Mouse (Mus musculus) E14TG2a.4 (cell line): ENCODE data around the gene Elobl.

Experiments used
- H3K27me3 ChIP-seq: 2 replicates; pipeline ENCODE4 v1.6.1; 2014; ENCODE audit warnings: low read length, control low read depth; ENCODE audit not compliant: insufficient read depth
- H3K36me3 ChIP-seq: 2 replicates; pipeline ENCODE4 v1.6.1; 2014; ENCODE audit warnings: low read length, control low read depth; ENCODE audit not compliant: insufficient read depth
- H3K4me1 ChIP-seq: replicated peaks from 2 replicates; pipeline ENCODE4 v1.6.1; 2014; ENCODE audit warnings: low read depth, low read length, control low read depth
- H3K4me3 ChIP-seq: replicated peaks from 2 replicates; pipeline ENCODE4 v1.5.1; 2014; ENCODE audit warnings: mild to moderate bottlenecking, low read length
- H3K9me3 ChIP-seq: 2 replicates; pipeline ENCODE4 v1.6.1; 2014; ENCODE audit warnings: low read length, control low read depth
- CTCF ChIP-seq: conservative IDR thresholded peaks from 2 replicates; pipeline ENCODE4 v1.5.1; 2014; ENCODE audit warnings: low read length
- NANOG ChIP-seq: IDR thresholded peaks from 2 replicates; pipeline ENCODE4 v1.6.1; 2014; ENCODE audit warnings: borderline replicate concordance, low read length, mixed read lengths
- POU5F1 ChIP-seq: IDR thresholded peaks from 2 replicates; pipeline ENCODE4 v1.6.1; 2014; ENCODE audit warnings: low read length, borderline replicate concordance

Elobl gene

GRCm38 (mm10) chr11:88995616-88996015, 28.9 kb upstream of the Elobl start:
- H3K4me3 ChIP-seq: peak overlapping the region; percentile 60
- H3K27me3 ChIP-seq: no peaks in the 10 kb centered on the region
- no peaks in the 10 kb centered on the region for H3K9me3 ChIP-seq
- peaks cover 67% of the 10 kb centered on the region for H3K4me1 ChIP-seq
- TF ChIP-seq POU5F1 (no peak), CTCF (no peak), NANOG (no peak)
- peaks cover 14% of the 10 kb centered on the region for H3K36me3 ChIP-seq

- TF ChIP-seq POU5F1 (no peak), CTCF (no peak), NANOG (no peak)
- peaks cover 65% of the 10 kb centered on the region for H3K4me1 ChIP-seq
- H3K36me3 ChIP-seq: peaks cover 11% of the 10 kb centered on the region
- no peaks in the 10 kb centered on the region for H3K27me3 ChIP-seq
- peak overlapping the region; percentile 21; the same call in 1 of the 2 replicates for H3K4me3 ChIP-seq
- no peaks in the 10 kb centered on the region for H3K9me3 ChIP-seq
Measured at GRCm38 (mm10) chr11:88994492-88994891, 27.8 kb upstream of the Elobl start.

GRCm38 (mm10) chr11:88993625-88994024, 26.9 kb upstream of the Elobl start:
- Histone ChIP-seq H3K27me3 (no peaks in the 10 kb centered on the region), H3K9me3 (no peaks in the 10 kb centered on the region), H3K4me1 (peaks cover 61% of the 10 kb centered on the region), H3K36me3 (peaks cover 17% of the 10 kb centered on the region), H3K4me3 (peak overlapping the region; percentile 21; the same call in 1 of the 2 replicates)
- TF ChIP-seq POU5F1 (no peak), NANOG (peak; percentile 76), CTCF (peak; percentile 37)

- Histone ChIP-seq H3K9me3 (no peaks in the 10 kb centered on the region), H3K4me1 (peaks cover 57% of the 10 kb centered on the region), H3K4me3 (no peak overlapping the region), H3K36me3 (peaks cover 21% of the 10 kb centered on the region), H3K27me3 (no peaks in the 10 kb centered on the region)
- TF ChIP-seq POU5F1: no peak
Measured at GRCm38 (mm10) chr11:88993186-88993585, 26.5 kb upstream of the Elobl start.

GRCm38 (mm10) chr11:88989530-88989929, 22.8 kb upstream of the Elobl start:
- H3K36me3 ChIP-seq: peaks cover 51% of the 10 kb centered on the region
- H3K4me3 ChIP-seq: no peak overlapping the region
- H3K27me3 ChIP-seq: no peaks in the 10 kb centered on the region
- H3K4me1 ChIP-seq: peaks cover 52% of the 10 kb centered on the region
- no peaks in the 10 kb centered on the region for H3K9me3 ChIP-seq
- TF ChIP-seq CTCF: no peak
- TF ChIP-seq POU5F1: no peak
- no peak for TF ChIP-seq NANOG

- peaks cover 50% of the 10 kb centered on the region for H3K4me1 ChIP-seq
- no peaks in the 10 kb centered on the region for H3K9me3 ChIP-seq
- no peak overlapping the region for H3K4me3 ChIP-seq
- TF ChIP-seq POU5F1: no peak
- no peak for TF ChIP-seq NANOG
- no peak for TF ChIP-seq CTCF
- H3K36me3 ChIP-seq: peaks cover 56% of the 10 kb centered on the region
- H3K27me3 ChIP-seq: no peaks in the 10 kb centered on the region
Measured at GRCm38 (mm10) chr11:88988956-88989355, 22.2 kb upstream of the Elobl start.

- no peaks in the 10 kb centered on the region for H3K9me3 ChIP-seq
- TF ChIP-seq CTCF (peak; percentile 58), POU5F1 (no peak)
Measured at GRCm38 (mm10) chr11:88986616-88987015, 19.9 kb upstream of the Elobl start.

GRCm38 (mm10) chr11:88981337-88981736, 14.6 kb upstream of the Elobl start:
- H3K4me3 ChIP-seq: no peak overlapping the region
- TF ChIP-seq NANOG: no peak
- TF ChIP-seq POU5F1: no peak
- no peak for TF ChIP-seq CTCF
- H3K9me3 ChIP-seq: no peaks in the 10 kb centered on the region
- H3K36me3 ChIP-seq: peaks cover 71% of the 10 kb centered on the region
- H3K27me3 ChIP-seq: no peaks in the 10 kb centered on the region
- peaks cover 59% of the 10 kb centered on the region for H3K4me1 ChIP-seq

More at GRCm38 (mm10) chr11:88986616-88987015, 19.9 kb upstream of the Elobl start:
- Histone ChIP-seq H3K4me1 (peaks cover 61% of the 10 kb centered on the region), H3K4me3 (0 out of 2 replicates have a peak overlapping the region, but pooled peaks have one; percentile 10), H3K36me3 (peaks cover 79% of the 10 kb centered on the region), H3K27me3 (no peaks in the 10 kb centered on the region)

- Histone ChIP-seq H3K9me3 (no peaks in the 10 kb centered on the region), H3K4me3 (no peak overlapping the region), H3K27me3 (no peaks in the 10 kb centered on the region), H3K4me1 (peaks cover 56% of the 10 kb centered on the region), H3K36me3 (peaks cover 34% of the 10 kb centered on the region)
- TF ChIP-seq NANOG: no peak
- TF ChIP-seq CTCF: no peak
- no peak for TF ChIP-seq POU5F1
Measured at GRCm38 (mm10) chr11:88977188-88977587, 10.5 kb upstream of the Elobl start.

GRCm38 (mm10) chr11:88976320-88976719, 9.6 kb upstream of the Elobl start:
- TF ChIP-seq CTCF (peak; percentile 94), NANOG (no peak)
- Histone ChIP-seq H3K9me3 (no peaks in the 10 kb centered on the region), H3K36me3 (peaks cover 25% of the 10 kb centered on the region), H3K4me1 (peaks cover 53% of the 10 kb centered on the region), H3K27me3 (no peaks in the 10 kb centered on the region), H3K4me3 (no peak overlapping the region)
